Mouse (Mus musculus) embryonic facial prominence, embryonic 14.5 days (tissue): Measurements from ENCODE around the gene Chka. TPM values are rescaled to one million over a fixed set of nuclear protein-coding genes. Genes with fewer than 3 reads are reported as not detected.
A peak's percentile ranks its signal among the peaks of the same experiment; 100 is the strongest.

Source experiments
- ATAC-seq: fragments of 200-750 bp; cut with Nextera tagmentation; 2 replicates; pipeline ENCODE4 v1.8.0; 2017; ENCODE audit warnings: low read depth, moderate number of reproducible peaks, moderate TSS enrichment
- DNase-seq: peaks from one replicate; pipeline ENCODE4 v3.0.0-alpha.2; 2015; ENCODE audit warnings: low spot score
- H3K27ac ChIP-seq: fragments of 300-500 bp; sonication (generic); replicated peaks from 2 replicates; pipeline ENCODE4 v1.5.1; 2014; ENCODE audit warnings: low read depth, mild to moderate bottlenecking, low read length, moderate library complexity
- H3K27me3 ChIP-seq: fragments of 300-500 bp; sonication (generic); replicated peaks from 2 replicates; pipeline ENCODE4 v1.6.1; 2014; ENCODE audit warnings: low read length; ENCODE audit not compliant: control insufficient read depth, insufficient read depth
- H3K36me3 ChIP-seq: fragments of 300-500 bp; sonication (generic); 2 replicates; pipeline ENCODE4 v1.6.1; 2014; ENCODE audit warnings: low read length, mixed read lengths; ENCODE audit not compliant: control insufficient read depth, insufficient read depth
- H3K4me1 ChIP-seq: fragments of 300-500 bp; sonication (generic); 2 replicates; pipeline ENCODE4 v1.6.1; 2014; ENCODE audit warnings: antibody characterized with exemption, low read length; ENCODE audit not compliant: control insufficient read depth, insufficient read depth
- H3K4me2 ChIP-seq: fragments of 300-500 bp; sonication (generic); 2 replicates; pipeline ENCODE4 v1.6.1; 2014; ENCODE audit warnings: low read depth, mild to moderate bottlenecking, low read length, moderate library complexity, mixed read lengths
- H3K4me3 ChIP-seq: fragments of 300-500 bp; sonication (generic); 2 replicates; pipeline ENCODE4 v1.5.1; 2014; ENCODE audit warnings: low read depth, mild to moderate bottlenecking, low read length
- H3K9ac ChIP-seq: fragments of 300-500 bp; sonication (generic); 2 replicates; pipeline ENCODE4 v1.6.1; 2014; ENCODE audit warnings: low read depth, mild to moderate bottlenecking, low read length, moderate library complexity, mixed read lengths
- H3K9me3 ChIP-seq: fragments of 300-500 bp; sonication (generic); 2 replicates; pipeline ENCODE4 v1.6.1; 2016; ENCODE audit warnings: low read length; ENCODE audit not compliant: control insufficient read depth
- WGBS: fragments of 180-500 bp; shearing (Covaris S2); extraction: QIAGEN DNeasy Blood & Tissue Kit; methylation state at CpG from one replicate; pipeline ENCODE4 v1.1.7; 2014; 5-methylcytosine and 5-hydroxymethylcytosine counted together
- polyA plus RNA-seq: library from polyadenylated mRNA; unstranded; fragments of >200 nt; fragmentation: Nextera tagmentation; extraction: Ambion mirVana; gene quantifications from 2 replicates; pipeline ENCODE4 v1.2.1, GENCODE M21; 2014

Chka gene
- polyA plus RNA-seq, 1 experiment from 2014 or later: 31.3 TPM

DNA sequence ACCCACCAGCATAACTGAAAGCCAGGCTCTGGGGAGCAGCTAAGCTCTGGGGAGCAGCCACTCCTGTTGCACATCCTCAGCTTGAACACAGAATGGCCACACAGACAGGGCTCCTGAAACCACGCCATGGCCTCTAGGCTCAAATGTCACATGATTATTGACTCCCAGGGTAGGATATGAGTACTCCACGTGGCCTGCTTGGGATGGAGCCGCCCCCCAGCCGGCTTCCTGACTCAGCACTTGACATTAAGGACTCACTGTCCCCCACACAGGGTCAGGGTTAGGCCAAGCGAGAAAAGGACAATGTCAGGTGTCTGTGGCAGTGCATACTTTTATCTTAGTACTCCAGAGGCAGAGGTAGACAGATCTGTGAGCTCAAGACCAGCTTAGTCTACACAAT is 58.6 kb downstream of the Chka start:
- Histone ChIP-seq H3K9ac (no peak overlapping the region), H3K27ac (no peak overlapping the region), H3K9me3 (no peaks in the 10 kb centered on the region), H3K4me3 (no peak overlapping the region), H3K27me3 (no peaks in the 10 kb centered on the region), H3K36me3 (peaks cover 27% of the 10 kb centered on the region), H3K4me2 (no peak overlapping the region), H3K4me1 (peaks cover 27% of the 10 kb centered on the region)
- ATAC-seq (no peak), DNase-seq (no peak)
- 76% methylated on average over 5 of the region's 5 CpGs for WGBS

DNA sequence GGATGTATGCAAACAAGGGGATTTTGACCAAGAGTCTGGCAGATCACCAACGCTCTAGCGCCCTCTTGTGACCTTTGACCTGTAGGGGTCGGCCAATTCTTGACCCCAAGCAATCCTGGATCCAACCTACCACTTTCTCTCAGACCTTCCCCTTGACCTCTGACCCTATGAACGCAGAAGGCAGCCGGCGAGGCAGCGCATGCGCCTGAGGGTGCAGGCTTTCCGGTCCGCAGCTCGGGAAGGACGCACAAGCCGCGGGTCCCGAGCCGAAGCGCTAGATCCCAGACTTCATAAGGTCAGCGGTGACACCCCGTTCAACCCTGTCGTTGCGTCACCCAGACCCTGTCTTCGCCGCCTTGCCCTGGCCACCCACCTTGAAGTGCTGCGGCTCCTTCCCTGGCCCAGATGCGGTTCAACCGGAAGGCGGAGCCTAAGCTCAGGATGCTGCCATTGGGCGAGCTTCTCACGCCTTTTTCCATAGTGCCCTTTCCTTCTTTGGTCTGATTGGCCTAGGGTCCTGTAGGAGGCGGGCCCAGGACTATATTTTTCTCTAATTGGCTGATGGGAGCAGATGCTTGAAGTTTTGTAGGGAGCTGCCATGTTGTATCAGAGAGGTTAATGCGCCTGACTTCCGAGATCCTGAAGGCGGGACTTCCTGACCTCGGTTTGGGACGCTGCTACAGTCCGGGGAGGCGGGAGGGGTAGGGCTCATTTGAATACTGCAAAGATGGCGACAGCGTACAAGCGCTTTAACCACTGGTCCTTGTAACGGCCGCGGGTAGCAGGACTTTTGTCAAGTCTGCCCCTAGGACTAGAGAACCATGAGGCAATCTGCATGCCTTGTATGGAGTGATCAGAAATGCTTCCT is 61.0 kb downstream of the Chka start, which contains the start of gene Ndufs8:
Ndufs8 (minus strand) TSS at position 438 of the 868 bp plus-strand sequence.
- H3K27me3 ChIP-seq: no peaks in the 10 kb centered on the region
- H3K9me3 ChIP-seq: no peaks in the 10 kb centered on the region
- peak; percentile 97 for ATAC-seq
- H3K4me2 ChIP-seq: peak within 1 kb of the TSS; percentile 82
- WGBS: under 1% methylated on average over 40 of the region's 43 CpGs
- peaks cover 27% of the 10 kb centered on the region for H3K36me3 ChIP-seq
- H3K4me1 ChIP-seq: peaks cover 16% of the 10 kb centered on the region
- H3K9ac ChIP-seq: peak within 1 kb of the TSS; percentile 69
- peak; percentile 99 for DNase-seq
- H3K27ac ChIP-seq: peak within 1 kb of the TSS; percentile 66
- peak within 1 kb of the TSS; percentile 63 for H3K4me3 ChIP-seq

DNA sequence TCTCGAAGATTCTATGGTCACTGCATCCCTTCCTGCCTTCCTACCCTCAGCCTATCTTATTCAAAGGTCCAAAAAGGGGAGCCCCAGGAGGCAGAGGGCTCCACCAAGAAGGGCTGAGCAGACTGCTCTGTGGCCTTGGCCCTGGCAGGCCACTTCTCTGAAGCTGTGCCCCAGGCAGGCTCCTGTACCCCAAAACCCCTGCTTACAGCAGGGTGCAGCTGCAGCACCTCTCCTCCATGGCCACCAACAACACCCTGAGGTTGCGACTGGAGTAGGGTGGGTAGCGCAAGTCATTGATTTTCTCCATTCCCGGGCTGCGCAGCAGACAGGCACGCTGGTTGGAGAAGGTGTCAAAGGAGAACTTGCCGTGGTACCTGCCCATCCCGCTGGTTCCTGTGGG is 62.1 kb downstream of the Chka start:
- H3K27ac ChIP-seq: no peak overlapping the region
- 78% methylated on average over 8 of the region's 8 CpGs for WGBS
- ATAC-seq (no peak), DNase-seq (no peak)
- H3K27me3 ChIP-seq: no peaks in the 10 kb centered on the region
- H3K4me3 ChIP-seq: peak overlapping the region; percentile 63
- H3K9ac ChIP-seq: peak overlapping the region; percentile 69
- H3K9me3 ChIP-seq: no peaks in the 10 kb centered on the region
- peak overlapping the region; percentile 82 for H3K4me2 ChIP-seq
- peaks cover 21% of the 10 kb centered on the region for H3K36me3 ChIP-seq
- peaks cover 13% of the 10 kb centered on the region for H3K4me1 ChIP-seq

DNA sequence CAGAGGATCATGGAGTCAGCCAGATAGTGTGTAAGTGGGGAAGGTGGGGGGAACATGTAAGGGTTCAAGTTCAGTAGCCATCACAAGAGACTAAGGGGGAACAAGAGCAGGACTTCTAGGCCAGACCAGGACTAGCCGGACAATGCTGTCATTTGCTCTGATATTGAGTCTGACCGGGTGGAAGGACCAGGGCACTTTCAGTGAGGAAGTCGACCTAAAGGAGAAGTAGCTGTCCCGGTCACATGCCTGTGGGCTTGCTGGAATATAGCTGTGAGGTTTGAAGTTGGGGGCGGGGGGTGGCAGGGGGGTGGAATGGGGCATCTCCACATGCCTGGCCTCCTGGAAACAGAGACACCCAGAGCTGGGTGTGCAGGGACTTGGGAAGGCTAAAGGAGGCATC is 63.0 kb downstream of the Chka start:
- Histone ChIP-seq H3K4me1 (peaks cover 13% of the 10 kb centered on the region), H3K27ac (no peak overlapping the region), H3K27me3 (no peaks in the 10 kb centered on the region), H3K9me3 (no peaks in the 10 kb centered on the region), H3K4me2 (no peak overlapping the region), H3K9ac (no peak overlapping the region), H3K4me3 (no peak overlapping the region), H3K36me3 (peaks cover 13% of the 10 kb centered on the region)
- DNase-seq: no peak
- ATAC-seq: no peak
- WGBS: 87% methylated on average over 5 of the region's 5 CpGs

DNA sequence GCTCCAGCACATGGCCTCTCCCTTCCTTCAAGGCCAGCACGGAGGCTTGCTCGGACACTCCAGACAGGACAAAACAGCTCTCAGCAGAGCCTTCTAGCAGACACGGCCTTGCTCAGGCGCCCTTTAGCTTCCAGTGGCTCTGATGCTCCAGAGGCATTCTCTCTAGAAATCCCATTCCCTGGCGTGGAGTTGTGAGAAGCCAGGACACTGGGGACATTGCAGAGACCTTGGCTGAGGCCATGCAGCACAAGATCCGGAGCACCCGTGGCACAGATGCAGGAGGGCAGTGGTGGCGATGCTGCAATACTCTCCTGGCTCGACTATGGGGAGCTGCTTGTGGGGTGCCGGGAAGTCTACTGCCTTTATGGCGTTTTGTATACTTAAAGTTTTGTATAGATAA is 65.2 kb downstream of the Chka start:
- H3K27ac ChIP-seq: no peak overlapping the region
- no peak for ATAC-seq
- DNase-seq: no peak
- no peaks in the 10 kb centered on the region for H3K9me3 ChIP-seq
- H3K36me3 ChIP-seq: no peaks in the 10 kb centered on the region
- H3K4me3 ChIP-seq: no peak overlapping the region
- 77% methylated on average over 11 of the region's 11 CpGs for WGBS
- no peak overlapping the region for H3K4me2 ChIP-seq
- H3K9ac ChIP-seq: no peak overlapping the region
- no peaks in the 10 kb centered on the region for H3K27me3 ChIP-seq
- peaks cover 11% of the 10 kb centered on the region for H3K4me1 ChIP-seq

DNA sequence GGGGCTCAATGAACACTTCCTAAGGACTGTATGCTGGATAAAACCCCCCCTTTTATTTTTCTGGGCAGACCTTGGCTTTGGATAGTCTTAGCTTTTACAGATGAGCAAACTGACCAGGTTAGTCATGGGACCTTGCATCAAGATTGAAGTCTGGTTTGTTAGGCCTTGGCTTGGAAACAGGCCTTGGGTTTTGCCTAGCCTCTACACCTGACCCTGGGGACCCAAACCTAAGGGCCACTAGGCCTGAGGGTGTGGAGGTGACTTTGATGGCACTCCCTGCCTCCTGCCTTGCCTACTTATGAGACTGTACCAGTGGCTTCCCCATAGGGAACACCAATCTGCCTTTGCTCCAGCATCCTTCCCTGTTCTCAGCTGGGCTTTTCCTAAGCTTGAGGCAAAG is 68.4 kb downstream of the Chka start:
- no peak overlapping the region for H3K9ac ChIP-seq
- no peak overlapping the region for H3K27ac ChIP-seq
- H3K4me2 ChIP-seq: no peak overlapping the region
- H3K9me3 ChIP-seq: no peaks in the 10 kb centered on the region
- ATAC-seq (no peak), DNase-seq (no peak)
- H3K27me3 ChIP-seq: no peaks in the 10 kb centered on the region
- H3K4me3 ChIP-seq: no peak overlapping the region
- no peaks in the 10 kb centered on the region for H3K36me3 ChIP-seq
- no peaks in the 10 kb centered on the region for H3K4me1 ChIP-seq

DNA sequence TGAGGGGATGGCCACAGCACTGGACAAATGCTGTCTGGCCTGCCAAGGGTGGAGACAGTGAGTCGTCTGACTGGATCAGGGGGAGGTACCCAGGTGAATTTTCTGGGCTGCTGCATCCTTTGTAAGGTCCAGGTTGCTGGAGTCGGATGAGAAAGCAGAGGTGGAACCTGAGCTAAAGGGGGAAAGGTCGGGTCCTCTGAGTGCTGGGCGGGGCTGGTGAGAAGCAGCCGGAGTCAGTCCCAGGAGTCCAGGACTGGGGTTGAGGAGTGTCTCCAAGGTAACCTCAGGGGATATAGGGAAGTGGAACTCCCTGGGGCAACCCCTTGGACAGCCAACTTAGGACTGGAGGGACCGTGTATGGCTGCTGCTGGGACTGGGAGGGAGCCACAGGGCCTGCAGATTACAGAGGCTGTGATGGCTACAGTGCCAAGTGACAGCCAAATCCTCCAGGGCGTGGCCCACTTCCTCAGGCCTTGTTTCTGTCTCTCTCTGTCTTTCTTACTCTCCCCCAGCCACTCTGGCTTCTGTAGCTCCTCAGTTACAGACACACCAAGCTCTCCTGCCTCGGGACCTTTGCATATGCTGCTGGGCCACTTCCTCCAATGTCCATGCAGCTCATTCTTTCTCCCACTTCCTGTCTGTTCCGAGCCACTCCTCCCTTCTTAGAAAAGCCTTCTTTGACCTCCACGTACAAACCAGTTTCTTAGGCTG is 71.2 kb downstream of the Chka start:
- H3K9me3 ChIP-seq: no peaks in the 10 kb centered on the region
- H3K9ac ChIP-seq: no peak overlapping the region
- DNase-seq (no peak), ATAC-seq (no peak; the same call in 1 of the 2 replicates)
- H3K4me1 ChIP-seq: peaks cover 11% of the 10 kb centered on the region
- H3K27ac ChIP-seq: peak overlapping the region; percentile 10; the same call in 1 of the 2 replicates
- 46% methylated on average over 9 of the region's 10 CpGs for WGBS
- H3K4me3 ChIP-seq: no peak overlapping the region
- H3K36me3 ChIP-seq: no peaks in the 10 kb centered on the region
- no peaks in the 10 kb centered on the region for H3K27me3 ChIP-seq
- no peak overlapping the region for H3K4me2 ChIP-seq

DNA sequence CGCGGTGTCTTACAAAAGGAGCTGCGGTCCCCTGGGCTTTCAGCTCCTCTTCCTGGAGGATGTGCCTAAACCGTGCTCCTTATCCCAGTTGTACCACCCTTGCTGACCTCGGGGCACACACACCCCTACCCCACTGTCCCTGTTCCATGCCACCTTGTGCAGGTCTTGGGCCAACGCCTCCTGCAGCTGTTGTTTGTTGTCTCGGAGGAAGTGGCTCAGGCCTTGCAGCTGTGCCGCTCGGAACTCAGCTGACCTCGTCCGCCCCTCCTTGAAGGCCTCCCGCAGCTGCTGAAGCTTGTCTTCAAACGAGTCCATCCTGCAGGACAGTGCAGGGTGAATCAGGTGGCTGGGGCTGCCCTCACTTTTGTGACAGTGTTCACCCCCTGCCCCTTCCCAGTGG is 72.0 kb downstream of the Chka start:
- Histone ChIP-seq H3K27ac (peak overlapping the region; percentile 53), H3K9ac (no peak overlapping the region), H3K4me2 (no peak overlapping the region), H3K27me3 (no peaks in the 10 kb centered on the region), H3K36me3 (no peaks in the 10 kb centered on the region), H3K4me3 (no peak overlapping the region), H3K4me1 (peaks cover 11% of the 10 kb centered on the region), H3K9me3 (no peaks in the 10 kb centered on the region)
- WGBS: 57% methylated on average over 13 of the region's 13 CpGs
- ATAC-seq (peak; percentile 70), DNase-seq (peak; percentile 75)
